Mouse (Mus musculus): ENCODE data around the gene Hecw2. TPM values are rescaled to one million over a fixed set of nuclear protein-coding genes. Genes with fewer than 3 reads are reported as not detected.
A peak's percentile ranks its signal among the peaks of the same experiment; 100 is the strongest.

Gene Hecw2
- polyA plus RNA-seq, 1 experiment from 2014 or later, result 2.8 TPM

DNA sequence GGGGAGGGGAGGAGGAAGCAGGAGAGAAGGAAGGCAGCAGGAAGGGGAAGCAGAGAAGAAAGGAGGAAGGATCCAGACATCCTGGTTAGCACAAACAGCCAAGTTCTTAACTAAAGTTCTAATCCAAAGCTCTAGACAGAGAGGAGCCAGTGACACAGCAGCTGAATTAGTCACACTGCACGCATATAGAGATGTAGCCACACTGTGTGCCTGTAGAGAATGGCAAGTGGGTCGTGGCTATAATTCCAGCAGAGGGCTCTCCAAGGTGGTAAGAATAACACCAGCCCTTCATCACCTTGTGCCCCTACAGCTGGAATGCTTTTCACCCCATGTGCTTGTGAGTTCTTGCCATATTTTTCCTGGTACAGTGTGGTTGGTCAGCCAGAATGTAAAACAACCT lies 261.7 kb downstream of the Hecw2 start:
- no peaks in the 10 kb centered on the region for H3K4me1 ChIP-seq (ENCODE audit: control insufficient read depth, insufficient read depth, low read length)
- H3K9ac ChIP-seq (ENCODE audit: low read length), result no peak overlapping the region
- H3K4me3 ChIP-seq (replicated peaks; ENCODE audit: low read length), result no peak overlapping the region
- no peak for ATAC-seq (ENCODE audit: insufficient read depth, low FRiP score)
- WGBS, result 70% methylated on average over 2 of the region's 2 CpGs
- no peaks in the 10 kb centered on the region for H3K27me3 ChIP-seq (ENCODE audit: control insufficient read depth, insufficient read depth, low read length)
- H3K4me2 ChIP-seq (ENCODE audit: low read depth, low read length), result no peak overlapping the region
- no peaks in the 10 kb centered on the region for H3K9me3 ChIP-seq (replicated peaks; ENCODE audit: control insufficient read depth, low read length)
- H3K27ac ChIP-seq (ENCODE audit: low read length), result no peak overlapping the region
- H3K36me3 ChIP-seq (ENCODE audit: control insufficient read depth, insufficient read depth, low read length), result no peaks in the 10 kb centered on the region

DNA sequence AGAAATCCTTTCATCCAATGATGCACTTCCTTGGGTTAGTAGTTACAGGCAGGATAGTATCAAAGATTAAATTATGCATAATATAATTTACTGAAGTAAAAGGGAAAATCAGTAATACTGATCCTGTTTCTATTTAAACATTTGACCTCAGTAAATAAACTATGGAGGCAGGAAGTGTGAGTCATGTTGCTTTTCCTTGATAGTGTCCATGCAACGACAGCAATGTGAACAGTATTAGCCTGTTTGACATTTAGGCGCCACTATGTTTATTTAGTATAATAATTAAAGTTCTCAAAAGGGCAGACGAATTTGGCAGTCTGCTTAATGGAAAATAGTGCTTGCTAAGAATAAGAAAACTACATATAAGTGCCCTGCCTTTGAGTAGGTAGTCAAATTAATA lies 263.7 kb downstream of the Hecw2 start:
- Histone ChIP-seq H3K4me3 (replicated peaks; ENCODE audit: low read length) (no peak overlapping the region), H3K27ac (ENCODE audit: low read length) (no peak overlapping the region), H3K9ac (ENCODE audit: low read length) (no peak overlapping the region), H3K27me3 (ENCODE audit: control insufficient read depth, insufficient read depth, low read length) (no peaks in the 10 kb centered on the region), H3K4me1 (ENCODE audit: control insufficient read depth, insufficient read depth, low read length) (no peaks in the 10 kb centered on the region), H3K4me2 (ENCODE audit: low read depth, low read length) (no peak overlapping the region), H3K9me3 (replicated peaks; ENCODE audit: control insufficient read depth, low read length) (no peaks in the 10 kb centered on the region), H3K36me3 (ENCODE audit: control insufficient read depth, insufficient read depth, low read length) (no peaks in the 10 kb centered on the region)
- ATAC-seq (ENCODE audit: insufficient read depth, low FRiP score), result no peak
- 17% methylated on average over 3 of the region's 3 CpGs for WGBS

DNA sequence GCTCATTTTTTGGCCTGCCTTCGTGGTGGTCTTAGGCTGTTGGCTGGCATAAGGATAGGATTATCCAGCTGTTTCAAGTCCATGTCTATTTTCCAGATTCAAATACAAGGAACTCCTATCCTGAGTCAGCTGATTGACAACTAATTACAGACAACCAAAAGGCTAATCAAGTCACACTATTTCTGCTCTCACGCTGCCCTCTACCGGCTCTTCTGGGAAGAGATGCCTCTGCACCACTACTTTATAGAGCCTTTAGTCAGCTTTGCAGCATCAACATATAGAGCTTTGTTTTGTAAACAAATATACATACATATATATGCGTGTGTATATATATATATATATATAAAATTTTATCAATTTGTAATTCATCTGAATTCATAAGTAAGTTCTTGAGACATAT lies 267.4 kb downstream of the Hecw2 start:
- Histone ChIP-seq H3K4me3 (replicated peaks; ENCODE audit: low read length) (no peak overlapping the region), H3K4me1 (ENCODE audit: control insufficient read depth, insufficient read depth, low read length) (no peaks in the 10 kb centered on the region), H3K27me3 (ENCODE audit: control insufficient read depth, insufficient read depth, low read length) (no peaks in the 10 kb centered on the region; the same call in 1 of the 2 replicates), H3K4me2 (ENCODE audit: low read depth, low read length) (no peak overlapping the region), H3K9ac (ENCODE audit: low read length) (no peak overlapping the region), H3K27ac (ENCODE audit: low read length) (no peak overlapping the region), H3K9me3 (replicated peaks; ENCODE audit: control insufficient read depth, low read length) (no peaks in the 10 kb centered on the region), H3K36me3 (ENCODE audit: control insufficient read depth, insufficient read depth, low read length) (no peaks in the 10 kb centered on the region)
- no peak for ATAC-seq (ENCODE audit: insufficient read depth, low FRiP score)
- 27% methylated on average over 4 of the region's 4 CpGs for WGBS

DNA sequence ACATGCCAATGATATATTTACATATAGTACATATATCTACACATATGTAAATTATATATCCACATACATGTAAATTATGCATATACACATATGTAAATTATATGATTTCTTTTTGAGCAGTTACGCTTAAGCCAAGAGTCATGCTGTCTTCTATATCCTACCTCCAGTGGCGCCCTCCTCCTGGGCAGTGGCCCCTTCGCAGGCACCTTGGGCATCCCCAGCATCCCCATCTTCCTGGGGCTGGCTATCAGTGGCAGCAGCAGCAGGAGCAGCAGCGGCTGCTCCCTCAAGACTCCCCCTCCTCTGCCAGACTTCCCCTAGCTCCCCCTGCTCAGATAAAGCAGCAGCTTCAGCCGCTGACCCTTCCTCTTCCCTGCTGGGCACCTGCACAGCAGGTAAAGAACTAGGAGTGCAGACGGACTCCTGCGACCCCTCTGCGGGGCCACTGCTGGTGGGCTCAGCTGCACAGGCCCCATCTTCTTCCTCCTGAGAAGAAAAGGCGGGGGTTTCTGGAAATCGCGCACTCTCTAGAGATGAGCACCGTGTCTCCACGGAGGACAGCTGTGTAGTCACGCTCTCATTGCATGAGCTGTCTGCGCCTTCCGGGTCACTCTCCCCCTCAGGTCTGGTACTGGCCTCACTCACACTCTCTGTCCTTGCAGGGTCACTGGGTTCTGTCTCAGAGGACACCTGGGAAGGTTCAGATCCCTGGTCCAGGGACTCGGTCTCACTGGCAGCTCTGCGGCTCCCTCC lies 269.6 kb downstream of the Hecw2 start:
- no peak overlapping the region for H3K9ac ChIP-seq (ENCODE audit: low read length)

DNA sequence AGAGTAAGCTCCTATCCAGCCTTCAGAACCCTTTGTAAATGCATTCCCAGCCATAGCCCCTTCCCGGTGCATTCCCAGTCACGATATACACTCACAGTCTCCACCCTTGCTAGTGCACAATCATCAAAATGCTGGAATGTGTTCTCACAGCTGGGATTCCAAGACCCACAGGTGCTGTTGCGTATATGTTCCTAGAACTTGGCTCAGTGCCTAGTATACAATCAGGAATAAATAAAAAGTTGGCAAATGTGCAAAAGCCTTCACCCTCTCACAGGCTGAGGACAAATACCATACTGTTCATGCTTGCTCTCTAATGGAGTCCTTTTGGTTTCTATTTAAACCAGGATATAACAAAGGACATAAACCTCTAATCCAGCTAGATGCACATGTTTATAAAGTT lies 283.1 kb downstream of the Hecw2 start:
- Histone ChIP-seq H3K27me3 (ENCODE audit: control insufficient read depth, insufficient read depth, low read length) (no peaks in the 10 kb centered on the region), H3K36me3 (ENCODE audit: control insufficient read depth, insufficient read depth, low read length) (no peaks in the 10 kb centered on the region), H3K4me2 (ENCODE audit: low read depth, low read length) (no peak overlapping the region), H3K4me1 (ENCODE audit: control insufficient read depth, insufficient read depth, low read length) (peaks cover 6% of the 10 kb centered on the region; the same call in 1 of the 2 replicates), H3K9ac (ENCODE audit: low read length) (no peak overlapping the region), H3K4me3 (replicated peaks; ENCODE audit: low read length) (no peak overlapping the region), H3K9me3 (replicated peaks; ENCODE audit: control insufficient read depth, low read length) (no peaks in the 10 kb centered on the region), H3K27ac (ENCODE audit: low read length) (no peak overlapping the region)
- WGBS, result 27% methylated on average over 3 of the region's 3 CpGs
- peak; percentile 75 for ATAC-seq (ENCODE audit: insufficient read depth, low FRiP score)

More for the DNA sequence above, 269.6 kb downstream of the Hecw2 start:
- Histone ChIP-seq H3K9me3 (replicated peaks; ENCODE audit: control insufficient read depth, low read length) (no peaks in the 10 kb centered on the region), H3K4me2 (ENCODE audit: low read depth, low read length) (no peak overlapping the region), H3K36me3 (ENCODE audit: control insufficient read depth, insufficient read depth, low read length) (no peaks in the 10 kb centered on the region), H3K4me3 (replicated peaks; ENCODE audit: low read length) (no peak overlapping the region), H3K4me1 (ENCODE audit: control insufficient read depth, insufficient read depth, low read length) (no peaks in the 10 kb centered on the region), H3K27me3 (ENCODE audit: control insufficient read depth, insufficient read depth, low read length) (no peaks in the 10 kb centered on the region; the same call in 1 of the 2 replicates), H3K27ac (ENCODE audit: low read length) (no peak overlapping the region)
- WGBS, result 59% methylated on average over 18 of the region's 18 CpGs
- no peak for ATAC-seq (ENCODE audit: insufficient read depth, low FRiP score)

DNA sequence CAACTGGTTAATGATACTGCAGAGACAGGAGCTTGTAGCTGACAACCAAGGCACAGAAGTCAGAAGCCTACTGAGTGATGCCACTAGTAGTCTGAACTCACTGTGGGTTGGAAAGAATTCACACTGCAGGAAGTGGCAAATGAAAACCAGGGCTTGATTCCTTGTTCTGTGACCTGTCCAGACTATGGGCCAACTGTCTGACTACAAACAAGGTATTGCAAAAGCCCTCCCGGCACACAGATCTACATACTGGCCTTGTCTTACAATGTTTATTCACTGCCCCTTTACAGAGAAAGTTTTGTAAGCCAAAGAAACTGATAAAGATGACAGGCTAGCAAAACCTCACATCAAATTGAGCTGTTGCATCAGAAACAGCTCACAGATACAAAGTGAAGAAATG lies 284.7 kb downstream of the Hecw2 start:
- 36% methylated on average over 1 of the region's 1 CpGs for WGBS

DNA sequence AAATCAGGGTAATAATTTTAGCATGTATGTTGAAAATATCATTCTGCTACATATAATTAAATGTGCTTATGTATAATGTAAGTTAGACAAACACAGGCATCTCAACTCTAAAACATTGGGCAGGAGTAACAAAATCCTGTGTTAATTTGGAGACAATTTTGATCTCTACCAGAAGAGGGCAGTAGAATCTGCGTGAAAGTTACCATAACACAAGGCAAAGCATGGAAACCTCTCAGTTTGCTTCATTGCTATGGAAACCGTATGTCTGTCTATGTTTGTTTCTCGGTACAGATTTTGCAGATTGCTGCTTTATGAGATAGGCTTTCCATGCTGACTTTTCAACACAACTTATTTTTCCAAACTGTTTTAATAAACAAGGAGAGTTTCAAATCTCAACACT lies 285.9 kb downstream of the Hecw2 start:
- Histone ChIP-seq H3K27me3 (ENCODE audit: control insufficient read depth, insufficient read depth, low read length) (no peaks in the 10 kb centered on the region), H3K4me2 (ENCODE audit: low read depth, low read length) (no peak overlapping the region), H3K9me3 (replicated peaks; ENCODE audit: control insufficient read depth, low read length) (no peaks in the 10 kb centered on the region), H3K4me3 (replicated peaks; ENCODE audit: low read length) (no peak overlapping the region), H3K36me3 (ENCODE audit: control insufficient read depth, insufficient read depth, low read length) (no peaks in the 10 kb centered on the region), H3K4me1 (ENCODE audit: control insufficient read depth, insufficient read depth, low read length) (peaks cover 6% of the 10 kb centered on the region; the same call in 1 of the 2 replicates), H3K9ac (ENCODE audit: low read length) (no peak overlapping the region), H3K27ac (ENCODE audit: low read length) (no peak overlapping the region)
- ATAC-seq (ENCODE audit: insufficient read depth, low FRiP score), result no peak
- 8% methylated on average over 3 of the region's 3 CpGs for WGBS

More for the DNA sequence above, 284.7 kb downstream of the Hecw2 start:
- Histone ChIP-seq H3K36me3 (ENCODE audit: control insufficient read depth, insufficient read depth, low read length) (no peaks in the 10 kb centered on the region), H3K4me1 (ENCODE audit: control insufficient read depth, insufficient read depth, low read length) (peaks cover 6% of the 10 kb centered on the region; the same call in 1 of the 2 replicates), H3K27me3 (ENCODE audit: control insufficient read depth, insufficient read depth, low read length) (no peaks in the 10 kb centered on the region), H3K27ac (ENCODE audit: low read length) (no peak overlapping the region), H3K4me2 (ENCODE audit: low read depth, low read length) (no peak overlapping the region), H3K9me3 (replicated peaks; ENCODE audit: control insufficient read depth, low read length) (no peaks in the 10 kb centered on the region), H3K4me3 (replicated peaks; ENCODE audit: low read length) (no peak overlapping the region), H3K9ac (ENCODE audit: low read length) (no peak overlapping the region)
- no peak for ATAC-seq (ENCODE audit: insufficient read depth, low FRiP score)

DNA sequence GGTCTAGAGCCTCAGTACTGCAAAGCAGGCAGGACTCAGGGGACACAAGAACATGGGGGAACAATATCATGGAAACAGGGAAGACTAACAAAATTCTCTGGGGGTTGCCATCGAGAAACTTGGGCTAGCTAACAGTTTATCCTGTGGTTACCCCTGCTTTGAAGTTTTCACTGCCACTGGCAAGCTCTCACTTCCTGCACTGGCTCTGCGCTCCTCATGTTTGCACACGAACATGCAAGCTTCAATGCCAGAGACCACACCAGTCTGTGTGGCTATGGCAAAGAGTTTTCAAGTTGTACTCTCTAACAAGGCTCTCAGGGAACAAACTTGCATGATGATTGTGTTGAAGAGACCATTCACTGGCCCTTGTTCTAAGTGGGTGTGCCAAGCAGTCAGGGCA lies 288.8 kb downstream of the Hecw2 start:
- H3K9me3 ChIP-seq (replicated peaks; ENCODE audit: control insufficient read depth, low read length), result no peaks in the 10 kb centered on the region
- 60% methylated on average over 3 of the region's 3 CpGs for WGBS

DNA sequence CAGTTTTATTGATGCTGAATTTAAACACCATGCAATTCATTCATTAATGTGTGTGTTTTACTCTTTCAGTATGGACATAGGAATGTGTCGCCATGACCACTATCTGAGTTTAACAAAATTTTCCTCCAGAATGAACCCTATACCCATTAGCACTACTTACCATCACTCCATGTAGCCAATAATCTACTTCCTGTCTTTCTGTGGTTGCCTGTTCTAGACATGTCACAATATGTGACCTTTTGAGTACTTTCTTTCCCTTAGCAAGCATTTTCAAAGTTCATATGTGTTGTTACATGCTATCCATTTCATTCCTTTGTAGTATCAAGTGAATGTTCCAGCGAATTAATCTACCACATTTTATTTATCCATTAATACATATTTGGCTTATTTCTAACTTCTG lies 294.6 kb downstream of the Hecw2 start:
- H3K36me3 ChIP-seq (ENCODE audit: control insufficient read depth, insufficient read depth, low read length), result no peaks in the 10 kb centered on the region
- H3K4me3 ChIP-seq (replicated peaks; ENCODE audit: low read length), result no peak overlapping the region
- no peaks in the 10 kb centered on the region for H3K9me3 ChIP-seq (replicated peaks; ENCODE audit: control insufficient read depth, low read length)
- H3K9ac ChIP-seq (ENCODE audit: low read length), result no peak overlapping the region
- no peak overlapping the region for H3K4me2 ChIP-seq (ENCODE audit: low read depth, low read length)
- H3K27me3 ChIP-seq (ENCODE audit: control insufficient read depth, insufficient read depth, low read length), result no peaks in the 10 kb centered on the region
- ATAC-seq (ENCODE audit: insufficient read depth, low FRiP score), result no peak
- no peak overlapping the region for H3K27ac ChIP-seq (ENCODE audit: low read length)
- H3K4me1 ChIP-seq (ENCODE audit: control insufficient read depth, insufficient read depth, low read length), result no peaks in the 10 kb centered on the region
- WGBS, result 92% methylated on average over 2 of the region's 2 CpGs

More for the DNA sequence above, 288.8 kb downstream of the Hecw2 start:
- Histone ChIP-seq H3K27ac (ENCODE audit: low read length) (no peak overlapping the region), H3K4me3 (replicated peaks; ENCODE audit: low read length) (no peak overlapping the region), H3K4me2 (ENCODE audit: low read depth, low read length) (no peak overlapping the region), H3K27me3 (ENCODE audit: control insufficient read depth, insufficient read depth, low read length) (no peaks in the 10 kb centered on the region), H3K9ac (ENCODE audit: low read length) (no peak overlapping the region), H3K4me1 (ENCODE audit: control insufficient read depth, insufficient read depth, low read length) (no peaks in the 10 kb centered on the region), H3K36me3 (ENCODE audit: control insufficient read depth, insufficient read depth, low read length) (no peaks in the 10 kb centered on the region)
- no peak for ATAC-seq (ENCODE audit: insufficient read depth, low FRiP score)
